Mouse (Mus musculus): Measurements from ENCODE around the gene Slit1. TPM values are rescaled to one million over a fixed set of nuclear protein-coding genes. Genes with fewer than 3 reads are reported as not detected.

Gene Slit1
- total and polyA plus RNA-seq, 3 experiments, result 0.16 to 0.30 TPM; not detected in 1

- dilution Hi-C loops (cut with MboI; ENCODE audit: extremely low pct_ligation_motif_present, extremely low pct_unique_long_range_greater_than_20kb, low sequenced_read_pairs), result no loop called here
- no peak for DNase-seq (ENCODE audit: extremely low read depth)
Observed at GRCm38 (mm10) chr19:41684874-41685273, 58.6 kb downstream of the Slit1 start.

GRCm38 (mm10) chr19:41683951-41684350 is 59.5 kb downstream of the Slit1 start:
- DNase-seq (ENCODE audit: extremely low read depth), result no peak
- H3K27me3 ChIP-seq (replicated peaks), result peaks cover 33% of the 10 kb centered on the region
- no peak overlapping the region for H3K9ac ChIP-seq (ENCODE audit: insufficient read depth, low read depth)
- in situ Hi-C loops (cut with MboI; ENCODE audit: low pct_ligation_motif_present, low pct_unique_long_range_greater_than_20kb, low sequenced_read_pairs), result no loop called here
- no peaks in the 10 kb centered on the region for H3K36me3 ChIP-seq (replicated peaks in 1 of 2; ENCODE audit: control insufficient read depth in 1 of 2, insufficient read depth in 1 of 2, low read length in 1 of 2)
- no peaks in the 10 kb centered on the region for H3K9me3 ChIP-seq (replicated peaks; ENCODE audit: low read length)
- H3K79me2 ChIP-seq (replicated peaks; ENCODE audit: control insufficient read depth, extremely low read depth, insufficient read depth, poor library complexity, severe bottlenecking), result no peaks in the 10 kb centered on the region
- TF ChIP-seq USF1 (IDR thresholded peaks at IDR 0.05; ENCODE audit: low read depth, low read length) (no peak), MEF2A (IDR thresholded peaks at IDR 0.05; ENCODE audit: borderline replicate concordance, low read depth, low read length) (no peak), RAD21 (IDR thresholded peaks at IDR 0.05; ENCODE audit: low read depth, low read length) (no peak), NRF1 (IDR thresholded peaks at IDR 0.05; ENCODE audit: low read depth, low read length) (no peak), ZC3H11A (IDR thresholded peaks at IDR 0.05; ENCODE audit: low read depth, low read length) (no peak), SIN3A (IDR thresholded peaks at IDR 0.05; ENCODE audit: low read length) (no peak), KAT2A (IDR thresholded peaks at IDR 0.05; ENCODE audit: insufficient replicate concordance, low read length) (no peak), ZMIZ1 (IDR thresholded peaks at IDR 0.05; ENCODE audit: low read depth, low read length) (no peak), CHD1 (IDR thresholded peaks at IDR 0.05; ENCODE audit: low read depth, low read length) (no peak), USF2 (conservative IDR thresholded peaks at IDR 0.05; ENCODE audit: low read depth, low read length) (no peak), TCF12 (IDR thresholded peaks at IDR 0.05; ENCODE audit: low read depth, low read length) (no peak), ZNF384 (IDR thresholded peaks at IDR 0.05; ENCODE audit: low read depth, low read length) (no peak), NELFE (IDR thresholded peaks at IDR 0.05; ENCODE audit: low read depth, low read length) (no peak)
- H3K27ac ChIP-seq (ENCODE audit: insufficient read depth, low read depth), result no peak overlapping the region
- no peak overlapping the region for H3K4me2 ChIP-seq (ENCODE audit: insufficient read depth, low read depth, poor library complexity, severe bottlenecking)
- no peak overlapping the region for H3K4me3 ChIP-seq (replicated peaks in 1 of 3; ENCODE audit: low read depth in 2 of 3, low read length in 2 of 3, poor library complexity in 1 of 3)
- H3K4me1 ChIP-seq (ENCODE audit: control insufficient read depth in 1 of 2, insufficient read depth in 2 of 2), result peaks cover 4% of the 10 kb centered on the region in 2 experiments; a peak in 3 of 4 replicates
- dilution Hi-C loops (cut with MboI; ENCODE audit: extremely low pct_ligation_motif_present, extremely low pct_unique_long_range_greater_than_20kb, low sequenced_read_pairs), result no loop called here

More at GRCm38 (mm10) chr19:41684874-41685273, 58.6 kb downstream of the Slit1 start:
- no peak overlapping the region for H3K9ac ChIP-seq (ENCODE audit: insufficient read depth, low read depth)
- H3K4me1 ChIP-seq (ENCODE audit: control insufficient read depth in 1 of 2, insufficient read depth in 2 of 2), result peaks cover 2 to 7% of the 10 kb centered on the region in 2 experiments; a peak in 3 of 4 replicates
- no peak overlapping the region for H3K4me2 ChIP-seq (ENCODE audit: insufficient read depth, low read depth, poor library complexity, severe bottlenecking)
- H3K27ac ChIP-seq (ENCODE audit: insufficient read depth, low read depth), result no peak overlapping the region
- no peaks in the 10 kb centered on the region for H3K36me3 ChIP-seq (replicated peaks in 1 of 2; ENCODE audit: control insufficient read depth in 1 of 2, insufficient read depth in 1 of 2, low read length in 1 of 2)
- no peaks in the 10 kb centered on the region for H3K9me3 ChIP-seq (replicated peaks; ENCODE audit: low read length)
- no peak for TF ChIP-seq TBP (conservative IDR thresholded peaks at IDR 0.05; ENCODE audit: low read depth, low read length)
- no peak for TF ChIP-seq CTCF (conservative IDR thresholded peaks at IDR 0.05 in 1 of 2, IDR thresholded peaks at IDR 0.05 in 1 of 2; ENCODE audit: low read depth in 2 of 2, low read length in 2 of 2)
- TF ChIP-seq ZMIZ1 (IDR thresholded peaks at IDR 0.05; ENCODE audit: low read depth, low read length), result no peak
- no peak for TF ChIP-seq GABPA (IDR thresholded peaks at IDR 0.05; ENCODE audit: insufficient replicate concordance, low read depth, low read length)
- no peak for TF ChIP-seq TCF12 (IDR thresholded peaks at IDR 0.05; ENCODE audit: low read depth, low read length)
- TF ChIP-seq ZC3H11A (IDR thresholded peaks at IDR 0.05; ENCODE audit: low read depth, low read length), result no peak
- no peak for TF ChIP-seq EP300 (IDR thresholded peaks at IDR 0.05; ENCODE audit: low read length)
- TF ChIP-seq POLR2AphosphoS2 (IDR thresholded peaks at IDR 0.05; ENCODE audit: low read depth, low read length), result no peak
- TF ChIP-seq CHD1 (IDR thresholded peaks at IDR 0.05; ENCODE audit: low read depth, low read length), result no peak
- TF ChIP-seq MEF2A (IDR thresholded peaks at IDR 0.05; ENCODE audit: borderline replicate concordance, low read depth, low read length), result no peak
- TF ChIP-seq MXI1 (IDR thresholded peaks at IDR 0.05; ENCODE audit: low read depth, low read length), result no peak
- TF ChIP-seq JUN (IDR thresholded peaks at IDR 0.05; ENCODE audit: insufficient read depth, low read depth, low read length), result no peak
- no peak for TF ChIP-seq SMC3 (IDR thresholded peaks at IDR 0.05; ENCODE audit: low read depth, low read length)
- TF ChIP-seq MAX (IDR thresholded peaks at IDR 0.05; ENCODE audit: low read length), result no peak
- in situ Hi-C loops (cut with MboI; ENCODE audit: low pct_ligation_motif_present, low pct_unique_long_range_greater_than_20kb, low sequenced_read_pairs), result no loop called here
- no peaks in the 10 kb centered on the region for H3K79me2 ChIP-seq (replicated peaks; ENCODE audit: control insufficient read depth, extremely low read depth, insufficient read depth, poor library complexity, severe bottlenecking)
- H3K4me3 ChIP-seq (replicated peaks in 1 of 3; ENCODE audit: low read depth in 2 of 3, low read length in 2 of 3, poor library complexity in 1 of 3), result no peak overlapping the region
- peaks cover 34% of the 10 kb centered on the region for H3K27me3 ChIP-seq (replicated peaks)

Data from CH12.LX (cell line).